In the genomic region with DNA sequence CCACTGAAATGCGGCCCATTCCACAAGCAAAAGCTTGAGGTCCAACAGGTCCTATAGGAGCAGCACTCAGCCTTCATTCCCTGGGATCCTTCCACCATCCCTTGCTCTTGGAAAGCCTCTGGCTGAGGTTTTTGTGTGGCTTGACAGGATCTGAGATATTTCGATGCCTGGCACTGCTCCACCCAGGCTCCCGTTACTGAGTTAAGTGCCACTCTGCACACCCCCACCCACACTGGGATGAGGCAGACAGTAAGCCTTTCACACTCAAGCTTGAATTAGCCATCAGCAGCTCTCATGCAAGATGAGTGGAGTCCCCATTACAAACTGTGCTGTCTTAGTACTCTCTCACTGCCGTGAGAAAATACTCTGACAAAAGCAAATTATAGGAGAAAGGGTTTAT, we compare ENCODE assay signal across 21 mouse cellular contexts. TPM values are rescaled to one million over a fixed set of nuclear protein-coding genes. Genes with fewer than 3 reads are reported as not detected.
DNase-seq lines count a peak whose midpoint lies in the region; ATAC-seq lines count a peak whose summit lies in the region.
"Had no signal": no experiment of that assay in that cellular context is flagged by ENCODE, and none has a peak within 500 bp of the region (broad histone marks: within the 10 kb centered on the region; RNA-seq: fewer than 3 reads in every experiment).

No protein-coding gene starts in this region.

- H3K4me2 ChIP-seq in hindbrain, embryonic 11.5 days (replicated peaks; ENCODE audit: low read depth, low read length): no peak overlapping the region
- H3K4me2 ChIP-seq: forebrain, embryonic 12.5 days; kidney, embryonic 15.5 days; lung, embryonic 15.5 days had no signal

- H3K9me3 ChIP-seq in hindbrain, embryonic 11.5 days (ENCODE audit: control insufficient read depth, low read length): no peaks in the 10 kb centered on the region
- H3K9me3 ChIP-seq: embryonic facial prominence, embryonic 10.5 days; forebrain, embryonic 12.5 days; kidney, embryonic 15.5 days; lung, embryonic 15.5 days; midbrain, embryonic 10.5 days had no signal

- no peaks in the 10 kb centered on the region for H3K36me3 ChIP-seq in hindbrain, embryonic 11.5 days (ENCODE audit: control insufficient read depth, insufficient read depth, low read length)
- H3K36me3 ChIP-seq: embryonic facial prominence, embryonic 10.5 days; forebrain, embryonic 12.5 days; kidney, embryonic 15.5 days; lung, embryonic 15.5 days; midbrain, embryonic 10.5 days had no signal

- no peak overlapping the region for H3K9ac ChIP-seq in hindbrain, embryonic 11.5 days (ENCODE audit: low read depth, low read length)
- H3K9ac ChIP-seq: forebrain, embryonic 12.5 days; kidney, embryonic 15.5 days; liver, embryonic 14.5 days; lung, embryonic 15.5 days had no signal

- ATAC-seq in hindbrain, embryonic 11.5 days (ENCODE audit: low FRiP score): no peak
- ATAC-seq: hindbrain, embryonic 16.5 days; intestine, embryonic 16.5 days had no signal

- H3K27ac ChIP-seq in hindbrain, embryonic 11.5 days (ENCODE audit: low read depth, low read length): no peak overlapping the region
- H3K27ac ChIP-seq: embryonic facial prominence, embryonic 10.5 days; forebrain, embryonic 12.5 days; kidney, embryonic 15.5 days; liver, embryonic 14.5 days; lung, embryonic 15.5 days; macrophage; midbrain, embryonic 10.5 days had no signal

- H3K4me1 ChIP-seq in hindbrain, embryonic 11.5 days (replicated peaks; ENCODE audit: control insufficient read depth, insufficient read depth, low read length): no peaks in the 10 kb centered on the region
- H3K4me1 ChIP-seq: embryonic facial prominence, embryonic 10.5 days; forebrain, embryonic 12.5 days; lung, embryonic 15.5 days; midbrain, embryonic 10.5 days had no signal

- DNase-seq in frontal cortex, adult 2 months (ENCODE audit: extremely low spot score in 1 of 2, low spot score in 1 of 2): peak; percentile 84 to 91
- DNase-seq in left cerebral cortex, adult 18-20 months (ENCODE audit: low spot score in 2 of 2): peak; percentile 68 to 80
- peak; percentile 89 for DNase-seq in right cerebral cortex, adult 18-20 months
- peak; percentile 85 for DNase-seq in telencephalon, adult 2 months (ENCODE audit: low read depth, low spot score)
- no peak for DNase-seq in hindbrain, embryonic 11.5 days (ENCODE audit: low spot score)
- no peak for DNase-seq in urinary bladder, postnatal 10 days (ENCODE audit: low spot score)
- DNase-seq in layer of hippocampus, postnatal 14 days (ENCODE audit: low spot score in 2 of 2): no peak
- DNase-seq: adrenal gland, adult 2 months; cerebellum, adult 11 months; cerebellum, postnatal 36 days; heart, postnatal 36 days had no signal

- no peak overlapping the region for H3K4me3 ChIP-seq in hindbrain, embryonic 11.5 days (ENCODE audit: low read depth, low read length)
- H3K4me3 ChIP-seq: embryonic facial prominence, embryonic 10.5 days; forebrain, embryonic 12.5 days; kidney, embryonic 15.5 days; lung, embryonic 15.5 days; midbrain, embryonic 10.5 days had no signal

- H3K27me3 ChIP-seq in hindbrain, embryonic 11.5 days (ENCODE audit: control insufficient read depth, insufficient read depth, low read length): no peaks in the 10 kb centered on the region
- H3K27me3 ChIP-seq: kidney, embryonic 15.5 days; lung, embryonic 15.5 days had no signal

- WGBS in hindbrain, embryonic 11.5 days: 93% methylated on average over 4 of the region's 4 CpGs

RNA-seq across cellular contexts. Expression of a gene that starts 41.4 kb away (rescaled TPM):
- 3.2 and 3.4 TPM in 2 replicates for polyA plus RNA-seq in frontal cortex, adult 2 months (2012; rRNA removed)
- total RNA-seq in left cerebral cortex, adult 18-20 months (2021): 1 to 10 TPM; 4.9 to 5.0 TPM
- polyA plus RNA-seq in hindbrain, embryonic 11.5 days (2014; fragmentation: Nextera tagmentation; extraction: Ambion mirVana): 0.32 and 1.0 TPM in 2 replicates
- 10 to 100 TPM in 1 of 2 experiments, 1 to 10 TPM in 1; 9.8 to 11.3 TPM for total RNA-seq in layer of hippocampus, postnatal 14 days (2021)
- total RNA-seq: granulocyte monocyte progenitor cell, adult 5-6 weeks had no signal

Comparison
In these comparisons a context has a peak if more than half of its experiments do, and no peak if none do; other contexts are left out.
1. DNase-seq: peak in frontal cortex, adult 2 months (2 of 2), left cerebral cortex, adult 18-20 months (2 of 2), right cerebral cortex, adult 18-20 months (single experiment) and telencephalon, adult 2 months (single experiment); none in hindbrain, embryonic 11.5 days (single experiment), urinary bladder, postnatal 10 days (single experiment) and layer of hippocampus, postnatal 14 days (0 of 2).